Mouse (Mus musculus) left cerebral cortex, postnatal 10 days (tissue): ENCODE results near the gene Parn. TPM values are rescaled to one million over a fixed set of nuclear protein-coding genes. Genes with fewer than 3 reads are reported as not detected.
"Not testable (repeated sequence)": the region's sequence is repeated elsewhere in the genome, so short reads cannot be mapped to it uniquely, and the experiment has no call there.

Source experiments
- DNase-seq, 2 experiments: peaks; one replicate each; pipeline ENCODE4 v3.0.0; 2021 to 2022; ENCODE audit warnings: low spot score in 2 of 2, mixed read lengths in 1 of 2; ENCODE audit errors: extremely low spot score in 1 of 2
- intact Hi-C: fragments of 180-260 bp; cut with DNase I; formaldehyde crosslinking; loops from one replicate; pipeline ENCODE4 v1.15.1; 2025
- total RNA-seq, 2 experiments: library from RNA; stranded (reverse); gene quantifications; 2 replicates each; pipeline ENCODE4 v1.2.3; 2021

Gene Parn
- total RNA-seq, 2 experiments from 2014 or later, result 28.6 to 29.5 TPM

DNA sequence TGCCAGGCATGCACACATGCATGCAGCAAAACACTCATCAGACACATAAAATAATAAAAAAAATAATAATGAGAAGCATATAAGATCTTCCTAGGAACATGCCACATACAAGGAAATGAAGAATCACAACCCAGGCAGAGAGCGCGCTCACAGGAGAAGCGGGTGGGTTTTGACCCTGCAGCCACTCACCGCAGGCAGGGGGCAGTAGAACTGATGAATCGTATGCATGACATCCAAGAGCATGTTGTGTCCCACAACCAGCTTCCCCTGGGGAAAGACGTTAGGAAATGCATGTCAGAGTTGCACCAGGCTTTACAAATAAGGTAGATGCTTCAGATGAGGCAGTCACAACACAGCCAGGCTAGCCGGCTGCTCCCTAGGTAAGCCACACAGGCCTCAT is 27.9 kb downstream of the Parn start:
- intact Hi-C loops, result no loop called here
- DNase-seq, result peak in 1 of 2 experiments; percentile 27

DNA sequence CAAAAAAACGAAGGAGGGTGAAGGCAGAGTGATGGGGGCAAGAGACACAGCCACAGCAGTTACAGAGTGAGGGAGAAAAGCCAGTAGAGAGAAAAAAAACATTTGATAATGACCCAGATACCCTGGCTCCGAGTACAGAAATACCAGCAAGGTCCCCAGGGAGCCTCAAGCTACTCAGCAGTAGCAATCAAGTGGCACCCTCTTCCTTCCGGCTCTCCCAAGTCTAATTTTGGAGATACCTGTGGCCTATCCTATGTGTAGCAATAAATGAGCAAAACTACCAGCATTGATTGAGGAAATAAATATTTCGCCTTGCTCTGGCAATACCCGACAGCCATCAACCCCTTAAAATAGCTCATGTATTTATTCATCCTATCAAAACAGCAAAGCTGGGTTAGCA is 28.5 kb downstream of the Parn start:
- DNase-seq, result no peak
- intact Hi-C loops, result no loop called here

DNA sequence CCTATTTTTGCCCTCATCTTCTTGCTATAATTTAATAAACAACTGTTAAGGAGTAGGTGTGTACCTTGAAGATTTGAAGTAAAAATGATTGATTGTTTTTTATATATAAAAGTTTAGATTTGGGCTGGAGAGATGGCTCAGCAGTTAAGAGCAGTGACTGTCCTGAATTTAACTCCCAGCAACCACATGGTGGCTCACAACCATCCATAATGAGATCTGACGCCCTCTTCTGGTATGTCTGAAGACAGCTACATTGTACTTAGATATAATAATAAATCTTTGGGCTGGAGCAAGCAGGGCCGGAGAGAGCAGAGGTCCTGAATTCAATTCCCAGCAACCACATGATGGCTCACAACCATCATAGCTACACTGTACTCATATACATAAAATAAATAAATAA is 29.8 kb downstream of the Parn start:
- DNase-seq, intact Hi-C loops: not testable (repeated sequence)

DNA sequence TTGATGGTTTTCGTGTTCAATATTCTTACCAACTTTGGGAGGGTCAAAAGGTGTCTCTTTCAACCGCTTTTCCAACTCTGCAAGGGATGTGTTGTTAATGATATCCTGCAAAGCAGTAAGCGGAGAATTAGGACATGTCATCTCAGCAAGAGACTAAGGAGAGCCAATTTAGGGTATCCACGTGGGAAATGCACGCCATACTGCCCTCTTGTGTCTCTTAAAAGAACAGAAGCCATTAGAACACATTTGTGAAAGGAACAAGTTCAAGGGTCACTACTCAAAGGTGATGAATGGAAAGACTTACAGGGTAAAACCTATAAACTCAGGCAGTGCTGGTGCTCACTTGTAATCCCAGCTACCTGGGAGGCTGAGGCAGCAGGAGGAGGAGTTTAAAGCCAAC is 39.6 kb downstream of the Parn start:
- intact Hi-C loops, result loop anchor here (10.0 kb wide), 1 partner anchor 484 kb away; no protein-coding TSS in a partner anchor
- DNase-seq, result no peak

DNA sequence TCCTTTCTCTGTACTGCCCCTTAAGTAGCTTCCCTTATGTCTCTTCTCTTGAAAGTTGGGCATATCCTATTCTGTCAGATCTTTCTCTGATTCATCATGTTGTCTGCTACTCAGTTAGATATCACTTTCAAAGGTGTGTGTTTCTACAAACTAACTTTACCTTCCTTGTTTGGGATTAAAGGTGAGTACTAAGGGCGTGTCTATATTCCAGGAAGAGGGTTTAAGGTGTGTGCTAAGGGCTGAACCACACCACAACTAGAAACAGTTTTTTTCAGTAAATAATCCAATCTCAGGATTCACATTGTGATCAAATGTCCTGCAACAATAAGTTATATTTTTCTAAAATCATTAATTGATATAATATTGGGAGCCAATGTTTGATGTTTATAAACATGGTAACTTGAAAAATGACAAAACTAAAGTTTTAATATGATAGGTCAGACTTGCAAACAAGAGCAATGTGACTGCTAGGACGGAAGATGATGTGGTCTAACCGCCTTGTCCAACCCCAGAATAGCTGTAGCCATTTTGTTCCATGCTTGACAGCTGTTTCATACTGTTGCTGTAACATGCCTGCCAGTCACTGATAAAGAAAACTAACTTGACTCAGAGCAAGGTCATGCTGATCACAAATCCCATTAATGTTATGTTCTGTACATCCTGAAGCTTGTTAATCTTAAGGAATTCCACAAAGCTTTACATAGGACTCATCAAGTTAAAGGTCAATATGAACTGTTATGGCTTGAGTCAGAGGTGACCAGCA is 46.0 kb downstream of the Parn start:
- intact Hi-C loops, result loop anchor here (10.0 kb wide), 1 partner anchor 477 kb away; no protein-coding TSS in a partner anchor
- DNase-seq, result no peak

DNA sequence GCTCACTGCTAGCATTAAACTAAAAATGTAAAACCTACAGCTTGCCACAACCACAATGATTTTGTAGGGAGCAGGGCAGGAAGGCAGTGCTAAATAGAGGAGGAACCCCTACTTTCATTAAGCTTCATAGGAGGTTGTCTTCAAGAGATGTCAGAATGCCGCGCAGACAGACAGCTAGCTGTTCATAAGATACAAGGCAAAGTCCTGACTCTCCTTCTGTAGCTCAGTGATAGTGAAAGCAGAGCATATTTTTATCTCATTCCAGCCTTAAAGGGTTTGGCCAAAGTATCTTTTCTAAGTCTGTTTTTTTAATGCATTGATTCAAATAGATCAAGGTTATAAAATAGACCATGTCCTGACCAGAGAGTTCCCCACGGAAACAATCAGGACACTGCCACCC is 47.8 kb downstream of the Parn start:
- intact Hi-C loops, result loop anchor here (10.0 kb wide), 1 partner anchor 475 kb away; no protein-coding TSS in a partner anchor
- DNase-seq, result no peak

DNA sequence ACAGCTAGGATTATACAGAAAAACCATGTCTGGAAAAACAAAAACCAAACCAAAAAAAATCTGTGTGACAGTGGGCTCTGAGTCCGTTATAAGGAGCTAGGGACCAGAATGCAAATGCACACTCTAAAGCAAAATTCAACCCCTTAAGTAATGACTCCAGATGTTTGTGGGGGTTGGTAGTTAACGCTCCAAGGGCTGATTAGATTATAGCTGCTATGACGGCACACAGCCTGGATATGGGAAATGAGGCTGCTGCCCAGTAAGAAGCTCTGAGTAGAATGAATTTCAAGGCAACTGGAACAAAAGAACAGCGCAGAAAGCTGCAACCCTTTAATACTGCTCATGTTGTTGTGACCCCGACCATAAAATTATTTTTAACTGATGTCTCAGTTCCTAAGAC is 52.7 kb downstream of the Parn start:
- no peak for DNase-seq
- intact Hi-C loops, result no loop called here

DNA sequence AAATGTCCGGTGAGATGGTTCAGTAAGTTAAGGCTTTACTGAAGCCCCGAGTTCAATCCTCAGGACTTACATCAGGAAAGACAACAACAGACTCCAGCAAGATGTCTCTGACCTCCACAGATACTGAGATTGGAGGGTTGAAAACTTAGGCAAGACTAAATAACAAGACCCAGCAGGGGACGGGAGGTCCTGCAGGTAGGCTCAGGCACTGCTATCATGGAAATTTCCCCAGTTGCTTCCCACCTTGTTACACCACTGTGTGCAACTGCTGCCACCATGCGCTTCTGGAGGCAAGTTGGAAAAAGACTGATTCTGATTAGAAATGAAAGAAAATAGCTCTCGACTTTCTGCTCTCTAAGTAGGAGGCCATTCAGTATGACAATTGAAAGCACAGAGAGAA is 55.4 kb downstream of the Parn start:
- intact Hi-C loops, result loop anchor here (5.0 kb wide), 1 partner anchor 165 kb away; no protein-coding TSS in a partner anchor
- DNase-seq, result no peak

DNA sequence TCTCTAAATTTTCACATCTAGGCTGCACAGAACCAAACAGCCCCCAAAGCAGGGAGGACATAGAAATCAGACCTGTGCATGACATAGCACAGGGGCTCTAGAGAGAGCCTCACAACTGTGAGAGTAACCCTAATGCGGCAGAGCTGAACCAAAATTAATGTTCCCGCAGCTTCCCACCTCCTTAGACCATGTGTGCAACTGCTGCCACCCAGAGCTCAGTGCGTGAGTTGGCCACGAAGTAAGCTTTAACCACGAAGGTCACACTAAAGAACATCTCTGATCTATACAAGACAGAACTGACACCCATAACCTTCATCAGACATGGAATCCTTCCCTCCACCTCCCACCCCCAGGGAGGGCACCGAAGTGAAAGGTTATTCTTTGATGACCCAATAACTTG is 55.9 kb downstream of the Parn start:
- DNase-seq, result no peak
- intact Hi-C loops, result loop anchor here (5.0 kb wide), 1 partner anchor 165 kb away; no protein-coding TSS in a partner anchor

DNA sequence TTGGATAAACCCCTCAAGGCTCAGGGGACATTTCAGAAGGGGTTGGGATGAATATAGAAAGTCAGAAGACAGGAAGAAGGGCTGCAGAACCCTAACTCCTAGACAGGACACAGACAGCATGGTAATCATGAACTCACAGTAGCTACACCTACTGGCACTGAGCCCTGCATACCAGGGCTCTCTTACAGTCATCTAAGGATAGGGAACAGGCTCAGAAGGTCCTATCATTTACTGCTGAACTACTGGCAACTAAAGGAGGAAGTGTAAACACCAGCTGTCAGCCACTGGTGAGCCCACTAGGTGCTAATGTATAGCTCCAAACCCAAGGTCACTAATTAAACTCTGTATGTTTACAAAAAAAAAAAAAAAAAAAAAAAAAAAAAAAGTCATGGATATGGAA is 56.6 kb downstream of the Parn start:
- DNase-seq, result no peak

DNA sequence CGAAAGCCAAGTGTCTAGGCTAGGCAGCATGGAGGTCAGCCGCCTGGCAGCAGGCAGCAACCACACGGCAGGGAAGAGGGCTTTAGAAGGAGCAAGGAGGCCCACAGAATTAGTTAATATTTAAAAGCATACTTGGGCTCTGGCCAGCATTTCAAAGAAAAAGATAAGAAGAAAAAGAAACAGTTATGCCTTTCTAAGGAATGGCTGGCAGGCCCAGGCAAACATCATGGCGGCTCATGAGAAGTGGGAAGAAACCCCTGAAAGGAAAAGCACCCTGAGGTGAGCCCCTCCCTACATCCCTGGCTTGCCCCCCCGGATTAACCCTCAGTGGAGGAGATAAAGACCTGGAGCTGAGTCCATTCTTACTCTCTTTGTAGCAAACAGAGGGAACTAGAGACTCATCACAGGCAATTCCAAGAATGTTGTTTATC is 57.0 kb downstream of the Parn start:
- intact Hi-C loops, result loop anchor here (5.0 kb wide), 1 partner anchor 164 kb away; no protein-coding TSS in a partner anchor
- DNase-seq, result no peak

More for the DNA sequence above, 56.6 kb downstream of the Parn start:
- intact Hi-C loops, result loop anchor here (5.0 kb wide), 1 partner anchor 164 kb away; no protein-coding TSS in a partner anchor

DNA sequence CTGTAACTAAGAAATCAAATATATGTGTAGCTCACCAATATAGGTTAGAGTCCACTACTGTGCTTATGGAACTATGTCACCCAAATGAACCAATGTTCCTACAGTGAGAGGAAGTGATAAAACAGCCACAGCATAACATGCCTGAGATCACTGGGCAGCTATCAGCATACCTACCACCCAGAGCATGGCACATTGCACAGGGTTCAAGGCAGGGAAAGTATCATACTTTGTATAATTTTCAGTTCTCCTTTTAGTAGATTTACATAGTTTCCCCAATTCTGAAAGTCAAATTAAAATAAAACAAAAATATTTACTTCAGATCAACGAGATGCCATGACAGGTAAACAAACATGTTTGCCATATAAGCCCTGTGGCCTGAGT is 59.3 kb downstream of the Parn start:
- DNase-seq, result no peak
- intact Hi-C loops, result no loop called here

DNA sequence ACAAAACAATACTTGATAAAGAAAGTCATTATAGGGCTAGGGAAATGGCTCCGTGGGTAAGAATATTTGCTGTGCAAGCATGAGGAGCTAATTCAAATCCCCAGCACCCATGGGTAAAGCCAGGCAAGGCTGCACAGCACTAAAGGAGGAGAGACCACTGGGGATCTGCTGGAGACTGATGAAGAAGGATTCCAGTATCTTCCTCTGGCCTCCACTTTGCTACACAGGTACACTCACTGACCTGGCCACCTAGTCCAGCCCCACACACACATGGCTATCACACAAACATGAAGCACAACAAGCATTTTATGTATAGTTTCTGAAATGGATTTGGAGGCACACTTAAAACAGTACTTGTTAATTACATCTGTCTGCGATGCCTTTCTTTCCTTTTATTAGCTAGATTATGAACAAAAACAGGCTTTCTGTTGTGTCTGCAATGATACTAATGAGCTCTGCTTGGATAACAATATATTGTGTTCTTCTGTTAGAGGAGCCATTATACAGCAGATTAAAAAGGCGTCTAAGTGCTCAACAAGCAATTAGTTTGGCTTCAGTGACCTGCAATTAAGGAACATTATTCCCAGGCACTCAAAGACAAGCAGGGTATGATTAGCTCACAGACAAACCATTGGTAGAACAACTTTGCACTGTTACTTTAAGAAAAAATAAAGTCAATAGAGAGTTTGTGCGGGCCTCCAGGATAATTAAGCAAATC is 59.8 kb downstream of the Parn start:
- intact Hi-C loops, result no loop called here
- DNase-seq, result no peak

DNA sequence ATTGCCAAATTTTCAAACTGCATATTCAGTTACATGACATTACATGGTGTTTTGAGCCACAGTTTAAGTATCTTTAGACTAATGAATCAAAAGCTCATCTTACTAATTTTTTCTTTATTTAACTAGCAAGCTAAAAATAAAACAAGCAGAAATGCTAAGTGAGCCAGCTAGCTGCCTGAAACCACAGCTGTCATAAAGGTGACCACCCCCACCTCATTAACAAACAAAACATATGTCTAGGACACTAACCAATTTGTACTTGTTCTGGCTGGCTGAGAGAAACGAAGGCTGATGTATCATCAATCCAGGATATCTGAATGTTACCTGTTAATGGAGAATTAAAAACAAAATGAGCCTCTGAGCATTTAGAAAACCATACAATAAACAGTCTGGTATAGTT is 65.2 kb downstream of the Parn start:
- intact Hi-C loops, result no loop called here
- no peak for DNase-seq

DNA sequence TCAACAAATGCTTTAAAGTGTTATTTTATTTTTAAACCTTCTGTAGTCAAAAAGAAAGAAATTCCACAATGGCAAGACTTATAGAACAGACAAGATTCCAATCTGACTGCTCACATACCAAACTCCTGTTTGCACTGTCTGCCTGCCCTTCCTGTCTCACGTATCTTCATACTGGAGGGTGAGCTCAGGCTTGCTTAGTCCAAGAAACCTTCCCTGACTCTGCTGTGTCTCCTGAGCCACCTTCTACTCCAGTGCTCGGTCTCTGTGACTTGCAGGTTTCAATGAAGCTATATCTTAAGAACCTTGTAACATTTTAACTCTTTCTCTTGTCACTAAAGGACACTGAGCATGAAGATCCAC is 78.9 kb downstream of the Parn start:
- intact Hi-C loops, result no loop called here
- no peak for DNase-seq

DNA sequence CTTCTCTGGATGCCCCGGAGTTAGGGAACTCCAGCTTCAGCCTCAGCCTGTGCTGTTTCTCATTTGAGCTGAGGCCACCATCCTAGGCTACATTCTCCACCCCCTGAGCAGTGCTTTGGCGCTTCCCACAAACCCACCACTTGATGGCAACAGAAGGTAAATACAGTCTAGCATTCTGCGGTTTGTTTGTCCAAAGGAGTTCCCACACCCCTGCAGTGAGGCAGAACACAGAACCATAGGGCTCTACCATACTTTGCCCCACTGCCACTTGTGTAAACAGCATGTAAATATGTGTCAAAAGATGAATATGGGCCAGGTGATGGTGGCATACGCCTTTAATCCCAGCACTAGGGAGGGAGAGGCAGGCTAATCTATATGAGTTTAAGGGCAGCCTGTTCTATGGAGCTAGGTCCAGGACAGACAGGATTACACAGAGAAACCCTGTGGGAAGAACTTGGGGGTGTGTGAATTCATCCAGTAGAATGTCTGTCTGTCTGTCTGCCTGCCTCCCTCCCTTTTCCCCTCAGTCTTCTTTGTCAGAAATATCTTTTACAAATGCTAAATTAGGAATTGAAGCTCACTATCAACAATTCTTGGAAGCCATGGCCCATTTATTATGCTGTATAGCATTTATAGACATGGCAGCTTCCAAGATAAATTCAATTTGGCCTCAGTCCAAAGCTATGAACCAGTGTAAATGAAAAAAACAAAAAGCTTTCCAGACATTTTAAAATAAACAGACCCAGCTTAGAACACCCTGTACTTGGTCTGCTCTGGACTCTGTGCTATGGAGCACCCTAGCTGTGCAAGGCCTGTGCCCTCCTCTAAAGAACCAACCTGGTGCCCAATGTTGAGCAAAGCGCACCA is 79.6 kb downstream of the Parn start:
- no peak for DNase-seq
- intact Hi-C loops, result no loop called here

DNA sequence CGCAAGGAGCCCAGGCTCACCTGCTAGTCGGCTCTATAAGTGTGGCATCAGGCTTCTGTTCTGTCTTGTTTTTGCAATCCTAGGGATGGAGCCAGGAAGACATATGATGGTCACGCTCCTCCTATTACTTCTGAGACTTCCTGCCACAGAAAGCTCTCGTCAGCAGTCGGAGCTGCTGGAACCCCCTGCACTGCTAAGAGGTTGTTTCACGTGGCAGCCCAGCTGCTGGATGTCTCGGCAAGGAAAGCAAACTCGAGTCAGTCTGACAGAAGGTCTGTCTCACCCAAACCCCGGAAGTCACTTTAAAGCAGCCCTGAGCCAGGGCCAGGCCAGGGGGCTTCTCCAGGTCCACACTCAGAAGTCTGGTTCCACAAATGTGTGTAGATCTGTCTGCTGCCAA is 82.7 kb downstream of the Parn start:
- intact Hi-C loops, result no loop called here
- no peak for DNase-seq

DNA sequence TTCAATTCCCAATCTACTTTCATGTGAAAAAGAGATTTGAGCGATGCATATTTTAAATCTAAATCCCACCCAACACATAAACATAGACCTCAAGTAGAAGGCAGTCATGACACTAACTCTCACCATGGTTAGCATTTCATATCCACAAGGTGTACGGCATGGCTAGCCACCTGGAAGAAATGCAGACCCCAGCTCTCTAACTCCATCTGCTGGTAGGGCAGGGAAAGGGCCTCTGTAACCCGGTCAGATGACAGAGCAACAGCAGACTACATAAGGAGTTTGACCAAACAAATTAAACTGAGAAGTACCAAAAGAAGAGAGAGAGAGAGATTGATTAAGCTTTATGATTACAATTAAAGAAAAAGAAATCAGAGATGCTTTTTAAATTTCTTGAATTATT is 87.2 kb downstream of the Parn start:
- intact Hi-C loops, result no loop called here
- no peak for DNase-seq

DNA sequence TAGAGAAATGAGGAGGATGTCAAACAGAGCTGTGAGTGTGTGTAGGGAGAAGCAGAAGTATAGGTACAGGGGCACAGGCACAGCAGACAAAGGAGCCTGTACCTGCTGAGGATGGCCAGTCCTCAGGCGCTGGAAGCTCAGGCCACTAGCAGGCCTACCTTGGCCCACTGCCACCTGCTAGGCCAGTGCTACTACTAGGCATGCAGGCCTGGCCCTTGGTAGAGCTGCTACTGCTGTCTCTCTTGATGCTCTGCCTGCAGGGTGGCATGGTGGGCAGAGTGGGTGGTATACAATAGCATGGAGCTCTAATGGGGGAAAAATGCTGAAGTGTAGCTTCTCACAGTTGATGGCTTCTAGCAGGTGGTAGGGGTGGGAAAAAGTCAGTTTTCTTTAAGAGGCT is 88.0 kb downstream of the Parn start:
- intact Hi-C loops, result no loop called here
- DNase-seq, result no peak
